Mouse (Mus musculus): ENCODE results near the gene Gm14781.
"Not testable (repeated sequence)": the region's sequence is repeated elsewhere in the genome, so short reads cannot be mapped to it uniquely, and the experiment has no call there.

Gene Gm14781

DNA sequence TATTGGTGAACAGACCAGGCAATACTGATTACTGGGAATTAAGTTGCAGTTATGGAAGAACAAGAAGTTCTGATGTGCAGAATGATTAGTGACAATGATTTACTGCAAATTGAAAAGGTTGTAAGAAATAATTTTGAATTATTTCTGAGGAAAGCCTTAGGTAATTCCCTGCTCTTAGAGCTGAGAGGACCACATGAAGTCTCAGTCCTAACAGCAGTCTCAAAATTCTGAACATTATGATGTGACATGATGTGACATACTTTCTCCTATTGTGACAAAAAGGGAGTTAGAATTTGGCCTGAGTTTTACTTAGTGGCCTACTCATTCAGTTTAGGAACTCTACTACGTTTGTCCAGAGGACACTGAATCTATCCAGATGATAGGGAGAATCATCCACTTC, at the start of gene Gm14781:
Gene Gm14781, plus strand, starts transcription at position 301 of the 400 bp plus-strand sequence.
- not testable (repeated sequence) for DNase-seq (ENCODE audit: low read depth, low spot score)

DNA sequence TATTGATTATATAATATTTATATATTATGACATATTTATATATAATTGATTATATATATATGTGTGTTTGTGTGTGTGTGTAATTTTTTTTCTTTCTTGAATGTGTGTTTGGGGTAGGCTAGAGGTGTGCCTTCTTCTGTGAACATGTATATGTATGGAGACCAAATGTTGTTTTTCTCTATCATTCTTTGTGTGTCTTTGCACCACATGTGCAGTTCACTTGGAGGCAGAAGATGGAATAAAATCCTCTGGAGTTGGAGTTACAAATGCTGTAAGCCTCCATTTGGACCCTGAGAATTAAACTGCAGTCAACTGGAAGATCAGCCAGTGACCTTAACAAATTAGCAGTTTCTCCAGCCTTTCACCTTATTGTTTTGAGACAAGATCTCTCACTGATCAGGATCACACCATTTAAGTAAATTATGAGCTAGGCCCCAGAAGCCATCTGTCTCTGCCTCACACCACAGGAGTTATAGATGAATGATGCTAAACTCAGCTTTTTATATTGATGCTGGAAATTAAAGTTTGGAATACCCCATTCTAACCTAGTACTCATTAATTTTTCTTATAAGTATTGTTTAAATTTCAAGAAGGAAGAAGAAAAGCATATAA, 23.1 kb downstream of the Gm14781 start:
- not testable (repeated sequence) for DNase-seq (ENCODE audit: low read depth, low spot score)
